Mouse (Mus musculus): ENCODE results near the gene Fam193b.
A peak's percentile ranks its signal among the peaks of the same experiment; 100 is the strongest.
"Not testable (repeated sequence)": the region's sequence is repeated elsewhere in the genome, so short reads cannot be mapped to it uniquely, and the experiment has no call there.

Gene Fam193b

GRCm38 (mm10) chr13:55571027-55571751 is at the start of gene Fam193b:
TSS of gene Fam193b (minus strand) at chr13:55571120.
- DNase-seq (ENCODE audit: low read depth, low spot score), result peak; percentile 93

- DNase-seq (ENCODE audit: low read depth, low spot score), result no peak
These were observed 49.4 kb upstream of the Fam193b start for GRCm38 (mm10) chr13:55620275-55620674.

DNA sequence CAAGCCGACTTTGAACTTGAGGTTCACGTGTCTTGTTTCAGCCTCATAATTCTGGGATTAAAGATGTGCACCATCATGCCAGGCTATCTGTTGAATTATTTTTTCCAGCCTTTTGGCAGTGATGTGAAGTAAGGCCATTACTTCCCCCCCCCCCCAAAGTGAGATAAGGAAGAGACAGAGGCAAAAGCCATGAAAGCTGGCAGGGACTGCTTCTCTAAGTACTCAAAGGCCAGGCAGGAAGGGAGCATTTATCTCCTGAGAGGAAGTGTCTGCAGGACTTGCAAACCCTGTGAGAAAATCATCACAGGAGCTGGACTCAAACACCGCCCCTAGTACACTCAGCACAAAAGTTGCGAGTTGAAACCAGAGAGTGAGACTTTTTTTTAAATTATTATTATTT is 48.4 kb upstream of the Fam193b start:
- no peak for DNase-seq (ENCODE audit: low read depth, low spot score)

GRCm38 (mm10) chr13:55613471-55613870 is 42.6 kb upstream of the Fam193b start:
- DNase-seq (ENCODE audit: low read depth, low spot score), result no peak

DNA sequence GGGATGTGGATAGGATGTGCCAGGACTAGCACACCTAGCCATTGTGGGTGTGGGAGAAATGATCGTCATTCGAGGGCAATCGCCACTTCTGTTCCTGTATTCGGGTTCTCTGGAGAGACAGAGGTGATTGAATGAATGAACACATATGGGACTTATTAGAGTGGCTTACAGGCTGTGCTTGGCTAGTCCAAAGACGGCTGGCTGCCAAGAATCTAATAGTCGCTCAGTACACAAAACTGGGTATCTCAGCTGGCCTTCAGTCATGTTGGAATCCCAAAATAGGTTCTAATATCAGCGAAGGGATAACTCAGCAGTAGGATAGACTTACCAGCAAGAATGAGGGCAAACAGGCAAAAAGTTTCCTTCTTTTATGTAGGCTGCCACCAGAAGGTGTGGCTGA is 41.1 kb upstream of the Fam193b start:
- no peak for DNase-seq (ENCODE audit: low read depth, low spot score)

DNA sequence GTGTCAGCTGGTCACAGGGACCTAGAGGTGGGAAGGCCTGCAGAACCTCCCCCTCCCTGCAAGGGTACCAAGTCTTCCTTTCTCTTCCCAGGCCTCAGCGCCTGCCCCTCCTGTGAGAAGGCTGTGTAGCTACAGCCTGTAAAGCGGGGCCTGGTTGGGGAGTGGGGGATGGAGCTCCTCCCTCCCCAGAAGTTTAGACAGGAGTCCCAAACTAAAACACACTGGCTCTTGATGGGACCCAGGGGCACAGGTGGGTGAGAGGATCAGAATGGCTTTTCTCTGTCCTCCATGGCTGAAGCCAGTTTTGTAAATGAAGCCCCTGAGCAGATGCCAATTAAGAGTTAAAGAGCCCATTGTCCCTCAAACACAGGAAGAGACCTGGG is 36.7 kb upstream of the Fam193b start:
- DNase-seq (ENCODE audit: low read depth, low spot score), result no peak

DNA sequence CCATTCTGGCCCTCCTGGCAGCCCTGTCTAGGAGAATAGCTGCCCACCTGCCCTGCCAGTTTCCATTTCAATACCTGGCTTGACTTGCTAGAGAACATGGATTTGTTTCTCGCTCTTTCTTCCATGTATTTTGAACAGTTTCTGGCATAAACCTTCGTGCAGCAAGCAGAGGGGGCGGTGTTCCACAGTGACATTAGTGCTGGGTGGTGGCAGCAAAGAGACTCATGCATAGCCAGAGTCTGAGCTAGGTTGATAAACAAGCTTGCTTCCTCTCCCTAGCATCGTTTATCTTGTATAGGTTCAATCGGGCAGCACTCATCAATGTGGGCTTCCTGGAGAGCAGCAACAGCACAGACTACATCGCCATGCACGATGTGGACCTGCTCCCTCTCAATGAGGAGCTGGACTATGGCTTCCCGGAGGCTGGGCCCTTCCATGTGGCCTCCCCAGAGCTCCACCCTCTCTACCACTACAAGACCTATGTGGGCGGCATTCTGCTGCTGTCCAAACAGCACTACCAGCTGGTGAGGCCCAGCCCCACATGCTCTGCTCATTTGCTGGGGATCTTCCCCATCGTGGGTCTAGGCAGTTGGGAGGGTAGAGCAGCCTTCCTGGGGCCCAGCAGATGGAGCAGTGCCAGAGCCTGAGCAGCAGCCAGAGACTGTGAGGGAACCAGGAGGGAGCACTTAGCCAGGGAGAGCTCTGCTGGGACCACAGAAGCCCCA is 36.1 kb upstream of the Fam193b start:
- no peak for DNase-seq (ENCODE audit: low read depth, low spot score)

- no peak for DNase-seq (ENCODE audit: low read depth, low spot score)
These were observed 33.7 kb upstream of the Fam193b start for GRCm38 (mm10) chr13:55604606-55605005.

DNA sequence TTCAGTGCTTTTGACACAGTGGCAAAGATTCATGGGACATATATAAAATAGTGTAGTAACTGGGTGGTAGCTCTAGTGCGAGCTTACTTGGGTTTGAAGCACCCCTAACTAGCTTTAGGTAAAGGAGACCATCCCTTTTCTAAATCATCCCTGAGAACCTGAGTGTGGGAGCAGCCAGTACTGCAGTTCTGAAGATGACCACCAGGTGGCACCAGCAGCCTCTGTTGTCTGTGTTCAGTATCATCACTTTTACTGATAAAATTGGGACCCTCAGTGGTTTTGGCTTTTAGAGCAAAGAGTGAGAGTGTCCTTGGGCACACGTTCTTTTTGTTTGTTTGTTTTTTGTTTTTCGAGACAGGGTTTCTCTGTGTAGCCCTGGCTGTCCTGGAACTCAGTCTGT is 30.7 kb upstream of the Fam193b start:
- peak; percentile 76 for DNase-seq (ENCODE audit: low read depth, low spot score)

- no peak for DNase-seq (ENCODE audit: low read depth, low spot score)
These were observed 29.7 kb upstream of the Fam193b start for GRCm38 (mm10) chr13:55600657-55601056.

DNA sequence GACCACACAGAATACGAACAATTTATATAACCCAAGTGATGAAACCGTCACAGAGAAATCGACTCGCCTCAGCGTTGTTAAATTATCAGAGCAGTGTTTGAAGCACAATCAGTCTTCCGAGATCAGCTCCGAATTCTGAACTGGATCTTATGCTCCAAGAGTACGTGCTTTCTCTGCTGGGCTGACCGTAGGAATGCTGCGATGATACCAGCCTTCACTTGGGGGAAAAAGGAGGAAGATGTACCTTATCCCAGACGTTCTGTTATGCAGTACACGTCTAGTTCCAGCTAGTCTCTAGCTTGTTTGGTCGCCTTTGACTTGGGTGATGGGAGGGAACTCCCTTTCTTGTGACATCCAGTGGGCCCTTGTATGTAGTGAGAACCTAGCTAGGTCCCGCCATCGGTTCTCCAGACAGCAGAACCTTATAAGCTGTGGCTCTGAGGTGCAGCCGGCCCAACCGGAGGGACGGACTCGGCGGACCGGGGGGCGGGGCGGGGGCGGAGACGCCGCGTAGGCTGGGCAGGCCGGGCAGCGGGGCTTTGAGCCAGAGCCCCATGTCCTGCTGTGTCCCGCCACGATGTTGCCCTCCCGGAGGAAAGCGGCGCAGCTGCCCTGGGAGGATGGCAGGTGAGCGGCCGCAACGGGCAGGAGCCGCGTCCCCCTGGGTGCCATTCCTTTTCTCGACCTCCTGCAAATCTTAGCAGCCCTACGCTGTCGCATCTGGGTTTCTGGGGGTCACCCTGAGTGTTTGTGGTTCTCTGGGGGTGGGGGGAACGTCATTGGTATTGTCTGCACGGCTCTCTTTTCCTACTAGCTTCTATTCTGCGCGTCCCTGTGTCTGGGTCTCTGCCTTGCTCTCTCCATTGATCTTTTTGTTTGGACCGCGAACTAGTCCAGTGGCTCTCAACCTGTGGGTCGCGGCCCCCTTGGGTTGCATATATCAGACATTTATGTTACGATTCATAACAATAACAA is 28.9 kb upstream of the Fam193b start, which contains the start of gene B4galt7:
Gene B4galt7, plus strand, starts transcription at position 331 of the 975 bp plus-strand sequence.
- DNase-seq (ENCODE audit: low read depth, low spot score), result peak; percentile 71

GRCm38 (mm10) chr13:55596802-55597201 is 25.9 kb upstream of the Fam193b start:
- no peak for DNase-seq (ENCODE audit: low read depth, low spot score)

GRCm38 (mm10) chr13:55595375-55595774 is 24.5 kb upstream of the Fam193b start:
- no peak for DNase-seq (ENCODE audit: low read depth, low spot score)

DNA sequence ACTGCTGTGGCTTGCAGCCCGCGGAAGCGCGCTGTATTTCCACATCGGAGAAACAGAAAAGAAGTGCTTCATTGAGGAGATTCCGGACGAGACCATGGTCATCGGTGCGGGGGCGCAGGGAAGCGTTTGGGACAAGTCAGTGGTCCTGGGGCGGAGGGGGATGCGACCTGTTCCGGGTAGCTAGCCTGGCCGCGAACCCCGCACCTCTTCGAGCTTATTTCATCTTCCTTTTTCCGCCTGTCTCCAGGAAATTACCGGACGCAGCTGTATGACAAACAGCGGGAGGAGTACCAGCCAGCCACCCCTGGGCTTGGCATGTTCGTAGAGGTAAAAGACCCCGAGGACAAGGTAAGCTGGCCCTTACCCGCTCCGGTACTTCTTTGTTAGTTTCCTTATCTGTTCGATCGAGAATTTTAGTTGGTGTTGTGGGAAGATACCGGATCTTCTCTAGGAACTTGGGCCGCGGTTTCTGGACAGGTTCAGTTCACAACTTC is 22.4 kb upstream of the Fam193b start:
- no peak for DNase-seq (ENCODE audit: low read depth, low spot score)

DNA sequence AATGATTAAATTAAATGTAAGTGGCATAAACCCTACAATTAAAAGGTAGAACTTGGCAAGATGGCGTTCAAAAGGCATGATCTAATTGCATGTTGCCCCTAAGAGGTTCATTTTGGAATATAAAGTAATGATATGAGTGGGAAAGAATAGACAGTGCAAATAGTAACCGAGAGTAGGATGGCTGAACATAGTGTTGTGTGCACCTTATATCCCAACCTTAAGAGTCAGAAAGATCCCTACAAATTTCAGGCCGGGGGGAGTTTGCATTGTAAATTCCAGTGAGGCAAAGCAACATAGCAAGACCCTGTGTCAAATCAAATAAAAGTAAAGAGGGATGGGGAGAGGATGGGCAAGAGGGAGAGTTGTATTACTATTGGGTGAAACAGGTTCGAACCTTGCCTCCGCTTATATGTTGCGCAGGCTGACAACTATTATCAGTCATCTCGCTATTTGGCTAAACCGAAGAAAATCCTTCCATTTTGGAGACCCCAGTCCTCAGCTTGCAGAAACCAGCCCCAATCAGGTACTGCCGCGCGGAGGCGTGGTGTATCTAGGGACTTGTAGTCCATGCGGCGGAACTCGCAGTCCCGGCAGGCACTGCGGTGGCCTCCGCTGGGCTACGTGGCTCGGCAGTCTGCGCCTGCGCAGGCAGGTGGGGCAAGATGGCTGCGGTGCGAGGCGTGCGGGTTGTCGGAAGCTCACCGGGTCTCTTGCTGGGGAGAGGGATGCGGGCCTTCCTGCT is 21.8 kb upstream of the Fam193b start:
- DNase-seq (ENCODE audit: low read depth, low spot score), result peak; percentile 99

- peak; percentile 93 for DNase-seq (ENCODE audit: low read depth, low spot score)
These were observed 21.1 kb upstream of the Fam193b start for GRCm38 (mm10) chr13:55591961-55592490.

DNA sequence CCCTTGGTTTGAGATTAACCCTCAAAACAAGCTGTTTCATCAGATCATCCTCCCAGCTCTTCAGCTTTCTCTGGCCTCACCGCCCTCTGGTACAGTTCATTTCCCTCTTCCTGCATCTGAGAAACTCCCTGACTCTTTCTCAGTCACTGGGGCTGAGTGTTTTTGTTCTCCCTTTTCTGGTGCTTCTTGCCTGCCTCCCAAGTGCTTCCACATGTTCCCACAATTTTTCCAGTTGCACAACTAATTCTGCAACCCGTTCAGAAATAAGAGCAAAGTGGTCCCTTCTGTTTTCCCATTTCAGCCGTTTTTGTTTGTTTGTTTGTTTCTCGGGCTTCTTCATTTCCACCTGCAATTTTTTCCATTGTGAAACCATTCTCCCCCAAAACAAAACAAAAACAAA is 7.2 kb upstream of the Fam193b start:
- DNase-seq (ENCODE audit: low read depth, low spot score), result no peak

- DNase-seq (ENCODE audit: low read depth, low spot score), result not testable (repeated sequence)
These were observed 6.0 kb upstream of the Fam193b start for GRCm38 (mm10) chr13:55576872-55577271.

- DNase-seq (ENCODE audit: low read depth, low spot score), result peak; percentile 83
These were observed 5.0 kb upstream of the Fam193b start for GRCm38 (mm10) chr13:55575932-55576331.

DNA sequence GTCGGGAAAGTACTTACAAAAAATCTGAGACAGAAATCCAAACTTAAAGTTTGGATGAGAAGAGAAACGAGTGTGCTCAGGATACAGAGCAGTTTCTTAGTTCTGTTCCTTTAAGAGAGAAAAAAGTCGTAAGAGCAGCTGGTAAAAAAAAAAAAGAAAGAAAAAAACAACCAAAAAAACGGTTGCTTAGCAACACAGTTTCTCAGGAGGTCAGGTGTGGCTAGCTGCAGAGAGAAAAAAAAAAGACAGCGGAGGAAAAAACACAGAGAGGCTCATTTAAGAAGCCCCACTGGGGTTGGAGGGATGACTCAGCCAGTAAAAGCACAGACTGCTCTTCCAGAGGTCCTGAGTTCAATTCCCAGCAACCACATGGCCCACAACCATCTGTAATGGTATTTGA is 3.4 kb upstream of the Fam193b start:
- DNase-seq (ENCODE audit: low read depth, low spot score), result no peak

GRCm38 (mm10) chr13:55573432-55573831 is 2.5 kb upstream of the Fam193b start, which contains the start of gene Tmed9:
TSS of gene Tmed9 (plus strand) at chr13:55573732.
- DNase-seq (ENCODE audit: low read depth, low spot score), result no peak

Data from ES-CJ7 (cell line).